ENCODE assay signal across 23 mouse cellular contexts in the genomic region with DNA sequence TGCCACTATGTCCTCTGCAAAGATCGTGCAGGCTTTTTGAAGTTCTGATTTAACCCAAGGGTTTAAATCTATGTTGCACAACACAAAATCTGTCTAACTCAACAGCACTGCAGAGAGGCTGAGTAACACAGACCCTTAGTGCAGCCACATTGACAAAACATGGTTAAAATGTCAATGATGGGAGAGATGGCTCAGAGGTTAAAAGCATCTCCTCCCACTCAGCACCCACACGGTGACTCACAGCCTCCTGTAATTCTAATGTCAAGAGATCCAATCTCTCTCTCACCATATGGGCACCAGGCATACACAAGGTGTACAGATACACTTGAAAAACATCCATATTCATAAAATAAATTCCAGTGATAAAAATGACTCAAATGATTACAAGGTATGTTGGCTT.
A peak's percentile ranks its signal among the peaks of the same experiment; 100 is the strongest.
DNase-seq lines count a peak whose midpoint lies in the region; ATAC-seq lines count a peak whose summit lies in the region.
"Had no signal": no experiment of that assay in that cellular context is flagged by ENCODE, and none has a peak within 500 bp of the region (broad histone marks: within the 10 kb centered on the region; RNA-seq: fewer than 3 reads in every experiment).

No protein-coding gene starts in this region.

- DNase-seq in layer of hippocampus, adult 18-20 months (ENCODE audit: low spot score in 2 of 2): peak; percentile 9 to 80
- DNase-seq in layer of hippocampus, postnatal 25 days (ENCODE audit: extremely low spot score in 1 of 2, low spot score in 1 of 2): no peak
- peak; percentile 4 for DNase-seq in right cerebral cortex, postnatal 25 days
- no peak for DNase-seq in right cerebral cortex, postnatal 10 days (ENCODE audit: low spot score in 2 of 2)
- DNase-seq in layer of hippocampus, adult 9-10 months (ENCODE audit: low spot score): peak; percentile 16
- no peak for DNase-seq in cerebellum, adult 9-10 months
- DNase-seq: adrenal gland, postnatal 10 days; adrenal gland, postnatal 36 days; B cell, adult 2 months; cerebellum, adult 11 months; cerebellum, adult 2 months; cerebellum, postnatal 10 days; cerebellum, postnatal 36 days; embryo, embryonic 11 days; gastrocnemius, postnatal 10 days; gastrocnemius, postnatal 36 days; heart, adult 2 months; heart, postnatal 14 days; heart, postnatal 4 days had no signal

- ATAC-seq in erythroblast, adult 5-6 weeks (replicated peaks; ENCODE audit: low FRiP score, poor library complexity, severe bottlenecking): no peak
- ATAC-seq: forebrain, embryonic 13.5 days; forebrain, embryonic 16.5 days; Patski had no signal

Comparison
In these comparisons a context has a peak if more than half of its experiments do, and no peak if none do; other contexts are left out.
1. DNase-seq: peak in layer of hippocampus, adult 18-20 months (2 of 2), right cerebral cortex, postnatal 25 days (single experiment) and layer of hippocampus, adult 9-10 months (single experiment); none in layer of hippocampus, postnatal 25 days (0 of 2), right cerebral cortex, postnatal 10 days (0 of 2) and cerebellum, adult 9-10 months (single experiment).